Mouse (Mus musculus) forebrain, embryonic 14.5 days (tissue): ENCODE results near the gene Grn. TPM values are rescaled to one million over a fixed set of nuclear protein-coding genes. Genes with fewer than 3 reads are reported as not detected.

Experiments
- ATAC-seq: fragments of 200-750 bp; cut with Nextera tagmentation; 2 replicates; pipeline ENCODE4 v1.8.0; 2017; ENCODE audit warnings: mild to moderate bottlenecking, moderate library complexity
- DNase-seq: peaks from one replicate; pipeline ENCODE4 v3.0.0-alpha.2; 2015; ENCODE audit warnings: low spot score
- H3K27ac ChIP-seq: fragments of 300-500 bp; sonication (generic); 2 replicates; pipeline ENCODE4 v1.5.1; 2014; ENCODE audit warnings: low read depth, mild to moderate bottlenecking, control low read depth, low read length, moderate library complexity
- H3K27me3 ChIP-seq: fragments of 300-500 bp; sonication (generic); replicated peaks from 2 replicates; pipeline ENCODE4 v1.6.1; 2014; ENCODE audit warnings: low read length, control low read depth, mixed read lengths; ENCODE audit not compliant: control insufficient read depth, insufficient read depth
- H3K36me3 ChIP-seq: fragments of 300-500 bp; sonication (generic); 2 replicates; pipeline ENCODE4 v1.6.1; 2014; ENCODE audit warnings: low read length, control low read depth; ENCODE audit not compliant: control insufficient read depth, insufficient read depth
- H3K4me1 ChIP-seq: fragments of 300-500 bp; sonication (generic); 2 replicates; pipeline ENCODE4 v1.6.1; 2014; ENCODE audit warnings: antibody characterized with exemption, low read length, control low read depth; ENCODE audit not compliant: control insufficient read depth, insufficient read depth
- H3K4me2 ChIP-seq: fragments of 300-500 bp; sonication (generic); 2 replicates; pipeline ENCODE4 v1.6.1; 2014; ENCODE audit warnings: mild to moderate bottlenecking, control low read depth, low read length
- H3K4me3 ChIP-seq: fragments of 300-500 bp; sonication (generic); 2 replicates; pipeline ENCODE4 v1.5.1; 2014; ENCODE audit warnings: low read depth, low read length, control low read depth
- H3K9ac ChIP-seq: fragments of 300-500 bp; sonication (generic); 2 replicates; pipeline ENCODE4 v1.6.1; 2014; ENCODE audit warnings: mild to moderate bottlenecking, low read length, control low read depth, moderate library complexity
- H3K9me3 ChIP-seq: fragments of 300-500 bp; sonication (generic); replicated peaks from 2 replicates; pipeline ENCODE4 v1.6.1; 2016; ENCODE audit warnings: low read length, control low read depth, mixed read lengths; ENCODE audit not compliant: control insufficient read depth
- WGBS: fragments of 180-500 bp; shearing (Covaris S2); extraction: QIAGEN DNeasy Blood & Tissue Kit; methylation state at CpG from one replicate; pipeline ENCODE4 v1.1.7; 2014; 5-methylcytosine and 5-hydroxymethylcytosine counted together
- polyA plus RNA-seq: library from polyadenylated mRNA; unstranded; fragments of >200 nt; fragmentation: Nextera tagmentation; extraction: Ambion mirVana; gene quantifications from 2 replicates; pipeline ENCODE4 v1.2.1, GENCODE M21; 2014

Grn gene
- polyA plus RNA-seq, 1 experiment from 2014 or later: 28.6 TPM

GRCm38 (mm10) chr11:102425555-102426316 is 4.4 kb upstream of the Grn start:
- Histone ChIP-seq H3K9me3 (no peaks in the 10 kb centered on the region), H3K4me3 (no peak overlapping the region), H3K4me2 (no peak overlapping the region), H3K36me3 (no peaks in the 10 kb centered on the region), H3K4me1 (0 out of 2 replicates have a peak, but pooled peaks cover 3% of the 10 kb centered on the region), H3K9ac (no peak overlapping the region), H3K27me3 (no peaks in the 10 kb centered on the region), H3K27ac (no peak overlapping the region)
- DNase-seq (no peak), ATAC-seq (no peak)
- whole genome bisulfite sequencing: 86% methylated on average over 8 of the region's 8 CpGs

GRCm38 (mm10) chr11:102428981-102429540 is 1.1 kb upstream of the Grn start:
- ATAC-seq (no peak), DNase-seq (no peak)
- H3K4me1 ChIP-seq: 0 out of 2 replicates have a peak, but pooled peaks cover 3% of the 10 kb centered on the region
- H3K27me3 ChIP-seq: no peaks in the 10 kb centered on the region
- H3K36me3 ChIP-seq: peaks cover 8% of the 10 kb centered on the region; the same call in 1 of the 2 replicates
- 0 out of 2 replicates have a peak overlapping the region, but pooled peaks have one; percentile 100 for H3K4me2 ChIP-seq
- 0 out of 2 replicates have a peak overlapping the region, but pooled peaks have one; percentile 64 for H3K9ac ChIP-seq
- no peak overlapping the region for H3K4me3 ChIP-seq
- no peaks in the 10 kb centered on the region for H3K9me3 ChIP-seq
- 75% methylated on average over 8 of the region's 8 CpGs for WGBS
- H3K27ac ChIP-seq: no peak overlapping the region

GRCm38 (mm10) chr11:102429551-102429950 is 564 bp upstream of the Grn start:
- H3K4me2 ChIP-seq: peak overlapping the region; percentile 100
- H3K9ac ChIP-seq: peak overlapping the region; percentile 64
- ATAC-seq (no peak), DNase-seq (no peak)
- no peaks in the 10 kb centered on the region for H3K9me3 ChIP-seq
- no peak overlapping the region for H3K27ac ChIP-seq
- peak overlapping the region; percentile 55 for H3K4me3 ChIP-seq
- H3K36me3 ChIP-seq: peaks cover 11% of the 10 kb centered on the region
- H3K27me3 ChIP-seq: no peaks in the 10 kb centered on the region
- WGBS: 36% methylated on average over 3 of the region's 3 CpGs
- H3K4me1 ChIP-seq: 0 out of 2 replicates have a peak, but pooled peaks cover 3% of the 10 kb centered on the region

- H3K4me1 ChIP-seq: 0 out of 2 replicates have a peak, but pooled peaks cover 3% of the 10 kb centered on the region
- H3K27ac ChIP-seq: peak overlapping the region; percentile 69
- H3K4me2 ChIP-seq: peak overlapping the region; percentile 100
- H3K9ac ChIP-seq: peak overlapping the region; percentile 64
- H3K27me3 ChIP-seq: no peaks in the 10 kb centered on the region
- H3K9me3 ChIP-seq: no peaks in the 10 kb centered on the region
- ATAC-seq: peak; percentile 51
- H3K36me3 ChIP-seq: peaks cover 27% of the 10 kb centered on the region
- H3K4me3 ChIP-seq: peak overlapping the region; percentile 55
- peak; percentile 92 for DNase-seq
- WGBS: under 1% methylated on average over 7 of the region's 7 CpGs
Measured at GRCm38 (mm10) chr11:102431018-102431645, 1.0 kb downstream of the Grn start.

- H3K27me3 ChIP-seq: no peaks in the 10 kb centered on the region
- no peak overlapping the region for H3K27ac ChIP-seq
- no peak overlapping the region for H3K4me2 ChIP-seq
- ATAC-seq (no peak), DNase-seq (no peak)
- H3K4me1 ChIP-seq: 0 out of 2 replicates have a peak, but pooled peaks cover 3% of the 10 kb centered on the region
- no peaks in the 10 kb centered on the region for H3K9me3 ChIP-seq
- peaks cover 32% of the 10 kb centered on the region for H3K36me3 ChIP-seq
- 80% methylated on average over 3 of the region's 3 CpGs for WGBS
- no peak overlapping the region for H3K4me3 ChIP-seq
- no peak overlapping the region for H3K9ac ChIP-seq
Measured at GRCm38 (mm10) chr11:102431728-102432114, 1.6 kb downstream of the Grn start.

GRCm38 (mm10) chr11:102432115-102432843 is 2.2 kb downstream of the Grn start:
- H3K4me3 ChIP-seq: no peak overlapping the region
- H3K36me3 ChIP-seq: peaks cover 38% of the 10 kb centered on the region
- ATAC-seq (no peak), DNase-seq (no peak)
- WGBS: 63% methylated on average over 15 of the region's 16 CpGs
- no peaks in the 10 kb centered on the region for H3K9me3 ChIP-seq
- peaks cover 7% of the 10 kb centered on the region for H3K4me1 ChIP-seq
- no peak overlapping the region for H3K4me2 ChIP-seq
- H3K27me3 ChIP-seq: no peaks in the 10 kb centered on the region
- H3K9ac ChIP-seq: no peak overlapping the region
- H3K27ac ChIP-seq: no peak overlapping the region

- peaks cover 44% of the 10 kb centered on the region for H3K36me3 ChIP-seq
- H3K27ac ChIP-seq: no peak overlapping the region
- H3K27me3 ChIP-seq: no peaks in the 10 kb centered on the region
- peaks cover 13% of the 10 kb centered on the region for H3K4me1 ChIP-seq
- no peak overlapping the region for H3K4me2 ChIP-seq
- ATAC-seq (no peak), DNase-seq (no peak)
- H3K9ac ChIP-seq: no peak overlapping the region
- no peak overlapping the region for H3K4me3 ChIP-seq
- WGBS: 92% methylated on average over 6 of the region's 6 CpGs
- no peaks in the 10 kb centered on the region for H3K9me3 ChIP-seq
Measured at GRCm38 (mm10) chr11:102432896-102433295, 2.8 kb downstream of the Grn start.

GRCm38 (mm10) chr11:102433866-102434265 is 3.8 kb downstream of the Grn start:
- Histone ChIP-seq H3K9ac (0 out of 2 replicates have a peak overlapping the region, but pooled peaks have one; percentile 13), H3K36me3 (peaks cover 54% of the 10 kb centered on the region), H3K9me3 (no peaks in the 10 kb centered on the region), H3K4me2 (no peak overlapping the region), H3K4me1 (peaks cover 16% of the 10 kb centered on the region), H3K27ac (no peak overlapping the region), H3K4me3 (no peak overlapping the region), H3K27me3 (no peaks in the 10 kb centered on the region)
- WGBS: 93% methylated on average over 7 of the region's 7 CpGs
- no peak for ATAC-seq
- DNase-seq: no peak
